Mouse (Mus musculus) urinary bladder, postnatal 4 days (tissue): ENCODE measurements around the gene Zfp981.
"Not testable (repeated sequence)": the region's sequence is repeated elsewhere in the genome, so short reads cannot be mapped to it uniquely, and the experiment has no call there.

Experiments
- DNase-seq, 2 experiments: peaks; one replicate each; pipeline ENCODE4 v3.0.0; 2021 to 2022; ENCODE audit warnings: low spot score in 2 of 2

Gene Zfp981

GRCm38 (mm10) chr4:146485183-146485939 is 16.5 kb upstream of the Zfp981 start:
- DNase-seq: not testable (repeated sequence)

- DNase-seq: not testable (repeated sequence)
Measured at GRCm38 (mm10) chr4:146486753-146487152, 15.1 kb upstream of the Zfp981 start.

GRCm38 (mm10) chr4:146489196-146489595 is 12.6 kb upstream of the Zfp981 start:
- not testable (repeated sequence) for DNase-seq

- DNase-seq: not testable (repeated sequence)
Measured at GRCm38 (mm10) chr4:146491993-146492392, 9.8 kb upstream of the Zfp981 start.

GRCm38 (mm10) chr4:146492439-146492838 is 9.4 kb upstream of the Zfp981 start:
- DNase-seq: no peak

GRCm38 (mm10) chr4:146492851-146493250 is 9.0 kb upstream of the Zfp981 start:
- DNase-seq: no peak

GRCm38 (mm10) chr4:146493319-146493907 is 8.4 kb upstream of the Zfp981 start:
- not testable (repeated sequence) for DNase-seq

GRCm38 (mm10) chr4:146494980-146495379 is 6.8 kb upstream of the Zfp981 start:
- no peak for DNase-seq

GRCm38 (mm10) chr4:146497695-146498275 is 4.0 kb upstream of the Zfp981 start:
- not testable (repeated sequence) for DNase-seq

GRCm38 (mm10) chr4:146509029-146509428 is 7.2 kb downstream of the Zfp981 start:
- not testable (repeated sequence) for DNase-seq

- not testable (repeated sequence) for DNase-seq
Measured at GRCm38 (mm10) chr4:146511871-146512270, 10.0 kb downstream of the Zfp981 start.

- no peak for DNase-seq
Measured at GRCm38 (mm10) chr4:146516474-146516873, 14.6 kb downstream of the Zfp981 start.

- DNase-seq: not testable (repeated sequence)
Measured at GRCm38 (mm10) chr4:146517150-146517549, 15.3 kb downstream of the Zfp981 start.

- no peak for DNase-seq
Measured at GRCm38 (mm10) chr4:146520723-146521122, 18.9 kb downstream of the Zfp981 start.

GRCm38 (mm10) chr4:146534574-146534973 is 32.7 kb downstream of the Zfp981 start:
- no peak for DNase-seq

GRCm38 (mm10) chr4:146535883-146536282 is 34.1 kb downstream of the Zfp981 start:
- DNase-seq: no peak

- DNase-seq: peak in 1 of 2 experiments; percentile 35
Measured at GRCm38 (mm10) chr4:146579905-146580873, 78.4 kb downstream of the Zfp981 start.
